Mouse (Mus musculus): Measurements from ENCODE around the gene 1190002N15Rik. TPM values are rescaled to one million over a fixed set of nuclear protein-coding genes. Genes with fewer than 3 reads are reported as not detected.

Gene 1190002N15Rik
- total and polyA plus RNA-seq, 3 experiments = not detected

DNA sequence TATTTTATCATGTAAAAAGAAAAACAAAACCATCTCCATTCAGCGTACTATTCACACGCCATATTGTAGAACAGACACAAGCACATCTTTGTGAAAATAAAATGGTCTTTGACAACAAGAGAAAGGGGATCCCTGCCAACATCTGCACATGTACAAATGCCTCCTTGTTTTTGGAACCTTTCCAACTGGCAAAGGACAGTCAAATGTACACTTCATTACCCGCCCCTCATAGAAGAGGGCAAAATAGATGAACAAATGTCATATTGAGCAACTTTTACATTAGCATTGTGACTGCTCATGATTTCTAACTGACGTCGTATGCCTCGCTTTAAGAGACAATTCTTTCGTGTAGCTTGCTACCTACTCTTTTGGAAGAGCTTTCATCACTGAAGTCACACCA, 11.4 kb downstream of the 1190002N15Rik start:
- H3K27ac ChIP-seq (ENCODE audit: insufficient read depth, low read depth) = no peak overlapping the region
- no peak overlapping the region for H3K9ac ChIP-seq (ENCODE audit: insufficient read depth, low read depth)
- dilution Hi-C loops (cut with MboI; ENCODE audit: extremely low pct_ligation_motif_present, extremely low pct_unique_long_range_greater_than_20kb, low sequenced_read_pairs) = no loop called here
- no peaks in the 10 kb centered on the region for H3K79me2 ChIP-seq (replicated peaks; ENCODE audit: control insufficient read depth, extremely low read depth, insufficient read depth, poor library complexity, severe bottlenecking)
- in situ Hi-C loops (cut with MboI; ENCODE audit: low pct_ligation_motif_present, low pct_unique_long_range_greater_than_20kb, low sequenced_read_pairs) = no loop called here
- no peak overlapping the region for H3K4me3 ChIP-seq (replicated peaks in 1 of 3; ENCODE audit: low read depth in 2 of 3, low read length in 2 of 3, poor library complexity in 1 of 3)
- DNase-seq (ENCODE audit: extremely low read depth) = no peak
- no peaks in the 10 kb centered on the region for H3K27me3 ChIP-seq (replicated peaks)
- H3K9me3 ChIP-seq (replicated peaks; ENCODE audit: low read length) = peaks cover 20% of the 10 kb centered on the region
- no peak overlapping the region for H3K4me2 ChIP-seq (ENCODE audit: insufficient read depth, low read depth, poor library complexity, severe bottlenecking)
- TF ChIP-seq MXI1 (IDR thresholded peaks at IDR 0.05; ENCODE audit: low read depth, low read length) (no peak), HCFC1 (IDR thresholded peaks at IDR 0.05; ENCODE audit: low read depth, low read length) (no peak), USF1 (IDR thresholded peaks at IDR 0.05; ENCODE audit: low read depth, low read length) (no peak), TBP (conservative IDR thresholded peaks at IDR 0.05; ENCODE audit: low read depth, low read length) (no peak), ZC3H11A (IDR thresholded peaks at IDR 0.05; ENCODE audit: low read depth, low read length) (no peak), ZKSCAN1 (IDR thresholded peaks at IDR 0.05; ENCODE audit: borderline replicate concordance, low read depth, low read length) (no peak), MAZ (IDR thresholded peaks at IDR 0.05; ENCODE audit: low read depth, low read length) (no peak), IRF4 (IDR thresholded peaks at IDR 0.05; ENCODE audit: low read depth, low read length) (no peak), ZMIZ1 (IDR thresholded peaks at IDR 0.05; ENCODE audit: low read depth, low read length) (no peak), UBTF (IDR thresholded peaks at IDR 0.05; ENCODE audit: low read depth, low read length) (no peak), JUN (IDR thresholded peaks at IDR 0.05; ENCODE audit: insufficient read depth, low read depth, low read length) (no peak), MAFK (IDR thresholded peaks at IDR 0.05; ENCODE audit: insufficient replicate concordance, low read length) (no peak), EP300 (IDR thresholded peaks at IDR 0.05; ENCODE audit: low read length) (no peak)
- H3K4me1 ChIP-seq (ENCODE audit: control insufficient read depth in 1 of 2, insufficient read depth in 2 of 2) = no peaks in the 10 kb centered on the region
- H3K36me3 ChIP-seq (replicated peaks in 1 of 2; ENCODE audit: control insufficient read depth in 1 of 2, insufficient read depth in 1 of 2, low read length in 1 of 2) = no peaks in the 10 kb centered on the region

DNA sequence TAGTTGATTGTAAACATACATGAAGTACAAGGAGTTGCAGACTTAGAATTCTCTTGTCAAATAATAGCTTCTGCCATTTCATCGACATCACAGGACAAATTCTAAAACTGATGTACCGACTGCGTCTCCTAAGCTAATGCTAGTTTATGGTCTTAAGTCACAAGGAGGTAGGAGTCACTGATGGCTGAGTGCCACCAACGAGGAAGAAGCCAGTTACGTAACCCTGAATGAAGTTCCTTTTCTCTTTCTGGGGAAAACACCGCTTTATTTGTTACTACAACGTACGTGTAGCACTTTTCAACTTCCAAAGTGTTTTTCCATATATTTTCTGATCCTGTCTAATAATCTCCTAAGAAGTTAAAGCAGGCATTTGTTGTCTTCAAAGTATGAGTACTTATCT, 25.6 kb downstream of the 1190002N15Rik start:
- no peaks in the 10 kb centered on the region for H3K4me1 ChIP-seq (ENCODE audit: control insufficient read depth in 1 of 2, insufficient read depth in 2 of 2)
- dilution Hi-C loops (cut with MboI; ENCODE audit: extremely low pct_ligation_motif_present, extremely low pct_unique_long_range_greater_than_20kb, low sequenced_read_pairs) = no loop called here
- H3K79me2 ChIP-seq (replicated peaks; ENCODE audit: control insufficient read depth, extremely low read depth, insufficient read depth, poor library complexity, severe bottlenecking) = no peaks in the 10 kb centered on the region
- no peak for TF ChIP-seq POLR2AphosphoS2 (IDR thresholded peaks at IDR 0.05; ENCODE audit: low read depth, low read length)
- no peak for TF ChIP-seq USF1 (IDR thresholded peaks at IDR 0.05; ENCODE audit: low read depth, low read length)
- no peak for TF ChIP-seq NELFE (IDR thresholded peaks at IDR 0.05; ENCODE audit: low read depth, low read length)
- no peak for TF ChIP-seq IRF4 (IDR thresholded peaks at IDR 0.05; ENCODE audit: low read depth, low read length)
- no peak for TF ChIP-seq MEF2A (IDR thresholded peaks at IDR 0.05; ENCODE audit: borderline replicate concordance, low read depth, low read length)
- TF ChIP-seq SIN3A (IDR thresholded peaks at IDR 0.05; ENCODE audit: low read length) = no peak
- TF ChIP-seq POLR2A (IDR thresholded peaks at IDR 0.05; ENCODE audit: low read depth, low read length) = no peak
- no peak for TF ChIP-seq MXI1 (IDR thresholded peaks at IDR 0.05; ENCODE audit: low read depth, low read length)
- no peak for TF ChIP-seq ETS1 (conservative IDR thresholded peaks at IDR 0.05; ENCODE audit: low read depth, low read length)
- H3K4me3 ChIP-seq (replicated peaks in 1 of 3; ENCODE audit: low read depth in 2 of 3, low read length in 2 of 3, poor library complexity in 1 of 3) = no peak overlapping the region
- H3K27ac ChIP-seq (ENCODE audit: insufficient read depth, low read depth) = no peak overlapping the region
- peaks cover 50% of the 10 kb centered on the region for H3K9me3 ChIP-seq (replicated peaks; ENCODE audit: low read length)
- H3K4me2 ChIP-seq (ENCODE audit: insufficient read depth, low read depth, poor library complexity, severe bottlenecking) = no peak overlapping the region
- in situ Hi-C loops (cut with MboI; ENCODE audit: low pct_ligation_motif_present, low pct_unique_long_range_greater_than_20kb, low sequenced_read_pairs) = no loop called here
- no peaks in the 10 kb centered on the region for H3K36me3 ChIP-seq (replicated peaks in 1 of 2; ENCODE audit: control insufficient read depth in 1 of 2, insufficient read depth in 1 of 2, low read length in 1 of 2)
- no peak overlapping the region for H3K9ac ChIP-seq (ENCODE audit: insufficient read depth, low read depth)
- no peak for DNase-seq (ENCODE audit: extremely low read depth)
- H3K27me3 ChIP-seq (replicated peaks) = no peaks in the 10 kb centered on the region
